In the genomic region with DNA sequence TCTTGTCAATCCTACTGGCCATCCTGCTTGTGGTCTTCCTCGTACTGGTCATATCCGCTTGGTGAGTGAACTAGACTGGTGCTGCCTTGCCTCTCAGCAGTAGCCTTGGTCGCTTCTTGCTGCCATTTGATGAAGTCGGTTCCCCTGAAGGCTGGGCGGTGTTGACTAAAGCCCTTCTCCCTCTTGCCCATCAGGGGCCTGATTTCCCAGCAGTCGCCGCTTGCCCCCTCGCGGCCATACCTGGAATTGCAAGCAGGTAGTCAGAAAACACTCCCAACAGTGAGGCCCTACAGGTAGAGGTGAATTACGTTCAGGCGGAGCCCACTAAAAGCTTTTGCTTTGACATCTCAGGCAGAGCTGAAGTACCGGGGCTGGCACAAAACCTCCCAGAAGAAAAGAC, we compare ENCODE assay signal across 9 mouse cellular contexts. TPM values are rescaled to one million over a fixed set of nuclear protein-coding genes. Genes with fewer than 3 reads are reported as not detected.
DNase-seq lines count a peak whose midpoint lies in the region; ATAC-seq and TF ChIP-seq lines count a peak whose summit lies in the region.
"Had no signal": no experiment of that assay in that cellular context is flagged by ENCODE, and none has a peak within 500 bp of the region (broad histone marks: within the 10 kb centered on the region; RNA-seq: fewer than 3 reads in every experiment).

No protein-coding gene starts in this region.

- no peaks in the 10 kb centered on the region for H3K4me1 ChIP-seq in hindbrain, embryonic 14.5 days (replicated peaks; ENCODE audit: control insufficient read depth, insufficient read depth, low read length)
- peaks cover 8% of the 10 kb centered on the region; the same call in 1 of the 2 replicates for H3K4me1 ChIP-seq in hindbrain, embryonic 12.5 days
- H3K4me1 ChIP-seq in liver, adult 2 months (ENCODE audit: control insufficient read depth, insufficient read depth, low read length): no peaks in the 10 kb centered on the region
- H3K4me1 ChIP-seq: embryonic facial prominence, embryonic 12.5 days had no signal

- intact Hi-C loops in gastrocnemius, adult 2 months (cut with DNase I): loop anchor here (1.0 to 5.0 kb wide), 4 partner anchors 16 to 184 kb away; no protein-coding TSS in a partner anchor

- no peaks in the 10 kb centered on the region for H3K27me3 ChIP-seq in hindbrain, embryonic 14.5 days (ENCODE audit: control insufficient read depth, insufficient read depth, low read length)
- no peaks in the 10 kb centered on the region for H3K27me3 ChIP-seq in hindbrain, embryonic 12.5 days
- no peaks in the 10 kb centered on the region for H3K27me3 ChIP-seq in liver, adult 2 months (ENCODE audit: control insufficient read depth, insufficient read depth, low read length)

- H3K79me2 ChIP-seq in liver, adult 2 months (ENCODE audit: control insufficient read depth, insufficient read depth, low read length): no peaks in the 10 kb centered on the region

- no peaks in the 10 kb centered on the region for H3K9me3 ChIP-seq in hindbrain, embryonic 14.5 days (ENCODE audit: control insufficient read depth, low read length)
- H3K9me3 ChIP-seq in hindbrain, embryonic 12.5 days (replicated peaks): no peaks in the 10 kb centered on the region
- H3K9me3 ChIP-seq: embryonic facial prominence, embryonic 12.5 days had no signal

- H3K27ac ChIP-seq in hindbrain, embryonic 14.5 days: no peak overlapping the region
- no peak overlapping the region for H3K27ac ChIP-seq in hindbrain, embryonic 12.5 days
- H3K27ac ChIP-seq in gastrocnemius, adult 2 months: no peak overlapping the region
- no peak overlapping the region for H3K27ac ChIP-seq in liver, adult 2 months (replicated peaks; ENCODE audit: insufficient read depth, low read depth, low read length)
- H3K27ac ChIP-seq: embryonic facial prominence, embryonic 12.5 days had no signal

- no peak overlapping the region for H3K4me2 ChIP-seq in hindbrain, embryonic 14.5 days (replicated peaks)
- no peak overlapping the region for H3K4me2 ChIP-seq in hindbrain, embryonic 12.5 days (replicated peaks)
- H3K4me2 ChIP-seq: embryonic facial prominence, embryonic 12.5 days had no signal

- no peak overlapping the region for H3K9ac ChIP-seq in hindbrain, embryonic 14.5 days
- no peak overlapping the region for H3K9ac ChIP-seq in hindbrain, embryonic 12.5 days
- H3K9ac ChIP-seq in liver, adult 2 months (ENCODE audit: low read depth, low read length): no peak overlapping the region
- H3K9ac ChIP-seq: embryonic facial prominence, embryonic 12.5 days had no signal

- peak; percentile 99; the same call in 1 of the 2 replicates for TF ChIP-seq CTCF in gastrocnemius, adult 2 months (IDR thresholded peaks at IDR 0.05)
- TF ChIP-seq CTCF in liver, adult 2 months (IDR thresholded peaks at IDR 0.05; ENCODE audit: low read depth, low read length): peak; percentile 88

- H3K4me3 ChIP-seq in hindbrain, embryonic 14.5 days (replicated peaks; ENCODE audit: low read length): no peak overlapping the region
- H3K4me3 ChIP-seq in hindbrain, embryonic 12.5 days: no peak overlapping the region
- no peak overlapping the region for H3K4me3 ChIP-seq in gastrocnemius, adult 2 months
- H3K4me3 ChIP-seq in liver, adult 2 months (ENCODE audit: insufficient read depth, low read depth, low read length): no peak overlapping the region
- H3K4me3 ChIP-seq: embryonic facial prominence, embryonic 12.5 days had no signal

- TF ChIP-seq POLR2A in liver, adult 2 months (IDR thresholded peaks at IDR 0.05; ENCODE audit: extremely low read depth, insufficient read depth, low read length): no peak

- ATAC-seq in hindbrain, embryonic 14.5 days (ENCODE audit: low FRiP score): no peak
- no peak for ATAC-seq in hindbrain, embryonic 12.5 days (ENCODE audit: low FRiP score)
- peak; percentile 60 for ATAC-seq in neutrophil, adult 5-6 weeks (ENCODE audit: extremely low read depth, insufficient number of reproducible peaks, low FRiP score, poor library complexity, severe bottlenecking)

- H3K36me3 ChIP-seq in hindbrain, embryonic 14.5 days (replicated peaks; ENCODE audit: control insufficient read depth, insufficient read depth): no peaks in the 10 kb centered on the region
- H3K36me3 ChIP-seq in hindbrain, embryonic 12.5 days: no peaks in the 10 kb centered on the region
- no peaks in the 10 kb centered on the region for H3K36me3 ChIP-seq in liver, adult 2 months (ENCODE audit: control insufficient read depth, insufficient read depth, low read length)
- H3K36me3 ChIP-seq: embryonic facial prominence, embryonic 12.5 days had no signal

- peak; percentile 67 for DNase-seq in hindbrain, embryonic 14.5 days (ENCODE audit: low spot score)
- DNase-seq in c-Kit-positive CD71-positive TER-119-negative erythroid progenitor cells, embryonic 14.5 days (ENCODE audit: low read depth): peak; percentile 33
- DNase-seq in gastrocnemius, adult 2 months: peak; percentile 85
- peak; percentile 76 for DNase-seq in kidney, adult 9 months
- peak; percentile 13 for DNase-seq in liver, adult 2 months (ENCODE audit: extremely low read depth, low read depth, low spot score)
- peak; percentile 76 for DNase-seq in testis, postnatal 14 days (ENCODE audit: low spot score)

- WGBS in hindbrain, embryonic 14.5 days: 13% methylated on average over 12 of the region's 12 CpGs
- WGBS in hindbrain, embryonic 12.5 days: 9% methylated on average over 12 of the region's 12 CpGs
- WGBS in liver, adult 2 months: 20% methylated on average over 12 of the region's 12 CpGs

RNA-seq across cellular contexts. Expression of gene Upk3bl, which starts 7.3 kb away (rescaled TPM):
- not detected in 2 replicates for polyA plus RNA-seq in hindbrain, embryonic 14.5 days (2014; fragmentation: Nextera tagmentation; extraction: Ambion mirVana)
- polyA plus RNA-seq in hindbrain, embryonic 12.5 days (2016; fragmentation: Nextera tagmentation; extraction: Ambion mirVana): 1.5 and 2.0 TPM in 2 replicates
- total RNA-seq in gastrocnemius, adult 2 months (2021): not detected
- total RNA-seq in liver, adult 2 months (2014; rRNA removed): not detected in 2 replicates
- not detected in 2 replicates for polyA plus RNA-seq in liver, adult 2 months (2012; rRNA removed)
- 0.61 and 2.8 TPM in 2 replicates for total RNA-seq in neutrophil, adult 5-6 weeks (2017)

RNA-seq across cellular contexts. Expression of gene Rasa4, which starts 22.1 kb away (rescaled TPM):
- 13.6 and 15.0 TPM in 2 replicates for polyA plus RNA-seq in hindbrain, embryonic 14.5 days (2014; fragmentation: Nextera tagmentation; extraction: Ambion mirVana)
- 12.5 and 13.1 TPM in 2 replicates for polyA plus RNA-seq in hindbrain, embryonic 12.5 days (2016; fragmentation: Nextera tagmentation; extraction: Ambion mirVana)
- 10 to 100 TPM; 25.0 to 28.8 TPM for total RNA-seq in gastrocnemius, adult 2 months (2021)
- 1.0 and 2.1 TPM in 2 replicates for total RNA-seq in liver, adult 2 months (2014; rRNA removed)
- 0.70 and 2.0 TPM in 2 replicates for polyA plus RNA-seq in liver, adult 2 months (2012; rRNA removed)
- 7.3 and 8.5 TPM in 2 replicates for total RNA-seq in neutrophil, adult 5-6 weeks (2017)

RNA-seq across cellular contexts. Expression of gene Upk3b, which starts 23.3 kb away (rescaled TPM):
- polyA plus RNA-seq in hindbrain, embryonic 14.5 days (2014; fragmentation: Nextera tagmentation; extraction: Ambion mirVana): not detected in 2 replicates
- polyA plus RNA-seq in hindbrain, embryonic 12.5 days (2016; fragmentation: Nextera tagmentation; extraction: Ambion mirVana): 0.05 TPM in 1 of 2 replicates, not detected in the other
- total RNA-seq in gastrocnemius, adult 2 months (2021): not detected
- 0.34 and 0.55 TPM in 2 replicates for total RNA-seq in liver, adult 2 months (2014; rRNA removed)
- polyA plus RNA-seq in liver, adult 2 months (2012; rRNA removed): 1.3 and 2.1 TPM in 2 replicates
- not detected in 2 replicates for total RNA-seq in neutrophil, adult 5-6 weeks (2017)

RNA-seq across cellular contexts. Expression of gene Polr2j, which starts 54.9 kb away (rescaled TPM):
- polyA plus RNA-seq in hindbrain, embryonic 14.5 days (2014; fragmentation: Nextera tagmentation; extraction: Ambion mirVana): 209 and 235 TPM in 2 replicates
- polyA plus RNA-seq in hindbrain, embryonic 12.5 days (2016; fragmentation: Nextera tagmentation; extraction: Ambion mirVana): 187 and 217 TPM in 2 replicates
- total RNA-seq in gastrocnemius, adult 2 months (2021): 10 to 100 TPM; 62.9 to 69.6 TPM
- total RNA-seq in liver, adult 2 months (2014; rRNA removed): 46.1 and 52.4 TPM in 2 replicates
- 34.3 and 36.1 TPM in 2 replicates for polyA plus RNA-seq in liver, adult 2 months (2012; rRNA removed)
- total RNA-seq in neutrophil, adult 5-6 weeks (2017): 47.6 and 55.0 TPM in 2 replicates

Comparison
In these comparisons a context has a peak if more than half of its experiments do, and no peak if none do; other contexts are left out.
1. DNase-seq: peak in every context shown above with its lines; median percentile 85 in gastrocnemius, adult 2 months; 76 in kidney, adult 9 months; 76 in testis, postnatal 14 days; 67 in hindbrain, embryonic 14.5 days; 33 in c-Kit-positive CD71-positive TER-119-negative erythroid progenitor cells, embryonic 14.5 days; 13 in liver, adult 2 months.